Mouse (Mus musculus) megakaryocyte, embryonic 14.5 days (primary cell): Measurements from ENCODE around the gene Fga.

Experiments
- FLI1 ChIP-seq: IDR thresholded peaks from 2 replicates; pipeline ENCODE4 v1.6.1; 2012; ENCODE audit warnings: low read length, inconsistent platforms, mixed read lengths
- GATA1 ChIP-seq: IDR thresholded peaks from 3 replicates; pipeline ENCODE4 v1.6.1; 2012; ENCODE audit warnings: mixed read lengths, low read length, inconsistent platforms, borderline replicate concordance

GRCm38 (mm10) chr3:82992956-82993355 is 32.9 kb upstream of the Fga start:
- no peak for TF ChIP-seq GATA1
- no peak for TF ChIP-seq FLI1
